Mouse (Mus musculus): ENCODE results near the gene Opn4. TPM values are rescaled to one million over a fixed set of nuclear protein-coding genes. Genes with fewer than 3 reads are reported as not detected.

Gene Opn4
- polyA plus RNA-seq, 1 experiment, result not detected

- no peaks in the 10 kb centered on the region for H3K27me3 ChIP-seq (ENCODE audit: control insufficient read depth, insufficient read depth, low read length, poor library complexity, severe bottlenecking)
- no peak overlapping the region for H3K4me3 ChIP-seq (ENCODE audit: low read depth, low read length)
- H3K4me1 ChIP-seq (ENCODE audit: control insufficient read depth, insufficient read depth, low read length), result no peaks in the 10 kb centered on the region
- H3K36me3 ChIP-seq (ENCODE audit: control insufficient read depth, insufficient read depth, low read length, poor library complexity, severe bottlenecking), result no peaks in the 10 kb centered on the region
- no peaks in the 10 kb centered on the region for H3K9me3 ChIP-seq (replicated peaks; ENCODE audit: control insufficient read depth, insufficient read depth, low read length, poor library complexity, severe bottlenecking)
- no peak overlapping the region for H3K9ac ChIP-seq (ENCODE audit: low read depth, poor library complexity, severe bottlenecking)
- TF ChIP-seq EP300 (IDR thresholded peaks at IDR 0.05; ENCODE audit: insufficient read depth, low read depth, low read length) (no peak), CTCF (IDR thresholded peaks at IDR 0.05; ENCODE audit: low read depth, low read length) (no peak), POLR2A (IDR thresholded peaks at IDR 0.05; ENCODE audit: insufficient read depth, low read length) (no peak)
- no peak overlapping the region for H3K27ac ChIP-seq (ENCODE audit: insufficient read depth, low read length)
Observed at GRCm38 (mm10) chr14:34562393-34562792, 37.5 kb downstream of the Opn4 start.

- TF ChIP-seq POLR2A (IDR thresholded peaks at IDR 0.05; ENCODE audit: insufficient read depth, low read length) (no peak), EP300 (IDR thresholded peaks at IDR 0.05; ENCODE audit: insufficient read depth, low read depth, low read length) (no peak)
- H3K36me3 ChIP-seq (ENCODE audit: control insufficient read depth, insufficient read depth, low read length, poor library complexity, severe bottlenecking), result no peaks in the 10 kb centered on the region
- H3K27ac ChIP-seq (ENCODE audit: insufficient read depth, low read length), result no peak overlapping the region
- H3K4me3 ChIP-seq (ENCODE audit: low read depth, low read length), result no peak overlapping the region
- H3K27me3 ChIP-seq (ENCODE audit: control insufficient read depth, insufficient read depth, low read length, poor library complexity, severe bottlenecking), result no peaks in the 10 kb centered on the region
- H3K9ac ChIP-seq (ENCODE audit: low read depth, poor library complexity, severe bottlenecking), result no peak overlapping the region
- no peaks in the 10 kb centered on the region for H3K9me3 ChIP-seq (replicated peaks; ENCODE audit: control insufficient read depth, insufficient read depth, low read length, poor library complexity, severe bottlenecking)
- no peaks in the 10 kb centered on the region for H3K4me1 ChIP-seq (ENCODE audit: control insufficient read depth, insufficient read depth, low read length)
Observed at GRCm38 (mm10) chr14:34561647-34562046, 38.3 kb downstream of the Opn4 start.

GRCm38 (mm10) chr14:34558947-34559346 is 41.0 kb downstream of the Opn4 start:
- H3K9ac ChIP-seq (ENCODE audit: low read depth, poor library complexity, severe bottlenecking), result no peak overlapping the region
- no peaks in the 10 kb centered on the region for H3K9me3 ChIP-seq (replicated peaks; ENCODE audit: control insufficient read depth, insufficient read depth, low read length, poor library complexity, severe bottlenecking)
- no peak overlapping the region for H3K27ac ChIP-seq (ENCODE audit: insufficient read depth, low read length)
- no peaks in the 10 kb centered on the region for H3K4me1 ChIP-seq (ENCODE audit: control insufficient read depth, insufficient read depth, low read length)
- no peaks in the 10 kb centered on the region for H3K27me3 ChIP-seq (ENCODE audit: control insufficient read depth, insufficient read depth, low read length, poor library complexity, severe bottlenecking)
- no peak for TF ChIP-seq POLR2A (IDR thresholded peaks at IDR 0.05; ENCODE audit: insufficient read depth, low read length)
- TF ChIP-seq CTCF (IDR thresholded peaks at IDR 0.05; ENCODE audit: low read depth, low read length), result no peak
- no peak for TF ChIP-seq EP300 (IDR thresholded peaks at IDR 0.05; ENCODE audit: insufficient read depth, low read depth, low read length)
- H3K4me3 ChIP-seq (ENCODE audit: low read depth, low read length), result no peak overlapping the region
- no peaks in the 10 kb centered on the region for H3K36me3 ChIP-seq (ENCODE audit: control insufficient read depth, insufficient read depth, low read length, poor library complexity, severe bottlenecking)

- Histone ChIP-seq H3K36me3 (ENCODE audit: control insufficient read depth, insufficient read depth, low read length, poor library complexity, severe bottlenecking) (no peaks in the 10 kb centered on the region), H3K27ac (ENCODE audit: insufficient read depth, low read length) (no peak overlapping the region), H3K4me1 (ENCODE audit: control insufficient read depth, insufficient read depth, low read length) (no peaks in the 10 kb centered on the region), H3K9ac (ENCODE audit: low read depth, poor library complexity, severe bottlenecking) (no peak overlapping the region), H3K27me3 (ENCODE audit: control insufficient read depth, insufficient read depth, low read length, poor library complexity, severe bottlenecking) (no peaks in the 10 kb centered on the region), H3K9me3 (replicated peaks; ENCODE audit: control insufficient read depth, insufficient read depth, low read length, poor library complexity, severe bottlenecking) (no peaks in the 10 kb centered on the region), H3K4me3 (ENCODE audit: low read depth, low read length) (peak overlapping the region; percentile 22; the same call in 1 of the 2 replicates)
- TF ChIP-seq CTCF (IDR thresholded peaks at IDR 0.05; ENCODE audit: low read depth, low read length), result no peak
- TF ChIP-seq EP300 (IDR thresholded peaks at IDR 0.05; ENCODE audit: insufficient read depth, low read depth, low read length), result no peak
- no peak for TF ChIP-seq POLR2A (IDR thresholded peaks at IDR 0.05; ENCODE audit: insufficient read depth, low read length)
Observed at GRCm38 (mm10) chr14:34555211-34555610, 44.7 kb downstream of the Opn4 start.

GRCm38 (mm10) chr14:34554047-34554446 is 45.9 kb downstream of the Opn4 start:
- Histone ChIP-seq H3K9ac (ENCODE audit: low read depth, poor library complexity, severe bottlenecking) (no peak overlapping the region), H3K27me3 (ENCODE audit: control insufficient read depth, insufficient read depth, low read length, poor library complexity, severe bottlenecking) (no peaks in the 10 kb centered on the region), H3K36me3 (ENCODE audit: control insufficient read depth, insufficient read depth, low read length, poor library complexity, severe bottlenecking) (no peaks in the 10 kb centered on the region), H3K9me3 (replicated peaks; ENCODE audit: control insufficient read depth, insufficient read depth, low read length, poor library complexity, severe bottlenecking) (no peaks in the 10 kb centered on the region), H3K27ac (ENCODE audit: insufficient read depth, low read length) (no peak overlapping the region), H3K4me1 (ENCODE audit: control insufficient read depth, insufficient read depth, low read length) (no peaks in the 10 kb centered on the region), H3K4me3 (ENCODE audit: low read depth, low read length) (no peak overlapping the region)
- TF ChIP-seq CTCF (IDR thresholded peaks at IDR 0.05; ENCODE audit: low read depth, low read length) (no peak), POLR2A (IDR thresholded peaks at IDR 0.05; ENCODE audit: insufficient read depth, low read length) (no peak), EP300 (IDR thresholded peaks at IDR 0.05; ENCODE audit: insufficient read depth, low read depth, low read length) (no peak)

- TF ChIP-seq EP300 (IDR thresholded peaks at IDR 0.05; ENCODE audit: insufficient read depth, low read depth, low read length) (no peak), CTCF (IDR thresholded peaks at IDR 0.05; ENCODE audit: low read depth, low read length) (no peak), POLR2A (IDR thresholded peaks at IDR 0.05; ENCODE audit: insufficient read depth, low read length) (no peak)
- Histone ChIP-seq H3K27ac (ENCODE audit: insufficient read depth, low read length) (no peak overlapping the region), H3K4me3 (ENCODE audit: low read depth, low read length) (no peak overlapping the region), H3K9me3 (replicated peaks; ENCODE audit: control insufficient read depth, insufficient read depth, low read length, poor library complexity, severe bottlenecking) (no peaks in the 10 kb centered on the region), H3K4me1 (ENCODE audit: control insufficient read depth, insufficient read depth, low read length) (no peaks in the 10 kb centered on the region), H3K9ac (ENCODE audit: low read depth, poor library complexity, severe bottlenecking) (no peak overlapping the region), H3K36me3 (ENCODE audit: control insufficient read depth, insufficient read depth, low read length, poor library complexity, severe bottlenecking) (no peaks in the 10 kb centered on the region), H3K27me3 (ENCODE audit: control insufficient read depth, insufficient read depth, low read length, poor library complexity, severe bottlenecking) (no peaks in the 10 kb centered on the region)
Observed at GRCm38 (mm10) chr14:34553470-34553869, 46.5 kb downstream of the Opn4 start.
